Mouse (Mus musculus): ENCODE measurements around the gene 1700001O22Rik.
A peak's percentile ranks its signal among the peaks of the same experiment; 100 is the strongest.

The 1700001O22Rik gene

DNA sequence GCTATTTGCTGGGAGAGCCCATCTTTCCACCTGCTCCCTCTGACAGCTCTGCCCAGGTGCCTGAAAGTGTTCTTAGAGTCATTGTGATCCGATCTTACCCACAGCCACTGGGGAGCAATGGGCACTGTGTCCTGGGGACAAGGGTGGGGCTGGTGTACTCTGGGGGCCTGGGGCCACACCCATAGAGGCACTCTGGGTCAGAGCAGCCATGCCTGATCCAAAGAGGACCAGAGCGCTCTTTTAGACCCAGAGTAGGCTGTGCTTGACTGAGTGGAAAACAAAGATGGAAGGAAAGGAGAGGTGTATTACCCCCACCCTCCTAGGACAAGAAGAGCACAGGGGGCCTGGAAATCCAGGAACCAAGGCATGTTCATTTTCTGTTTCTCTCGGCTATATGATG lies at the start of gene 1700001O22Rik:
1700001O22Rik (minus strand) TSS at position 58 of the 400 bp plus-strand sequence.
- DNase-seq (ENCODE audit: low read depth, low spot score), result no peak

GRCm38 (mm10) chr2:30852771-30853313 lies 49.4 kb upstream of the 1700001O22Rik start:
- DNase-seq (ENCODE audit: low read depth, low spot score), result no peak

GRCm38 (mm10) chr2:30850581-30850980 lies 47.1 kb upstream of the 1700001O22Rik start:
- no peak for DNase-seq (ENCODE audit: low read depth, low spot score)

GRCm38 (mm10) chr2:30848184-30848583 lies 44.7 kb upstream of the 1700001O22Rik start:
- DNase-seq (ENCODE audit: low read depth, low spot score), result no peak

- DNase-seq (ENCODE audit: low read depth, low spot score), result no peak
These were observed 43.3 kb upstream of the 1700001O22Rik start for GRCm38 (mm10) chr2:30846723-30847122.

- DNase-seq (ENCODE audit: low read depth, low spot score), result no peak
These were observed 42.8 kb upstream of the 1700001O22Rik start for GRCm38 (mm10) chr2:30846236-30846635.

DNA sequence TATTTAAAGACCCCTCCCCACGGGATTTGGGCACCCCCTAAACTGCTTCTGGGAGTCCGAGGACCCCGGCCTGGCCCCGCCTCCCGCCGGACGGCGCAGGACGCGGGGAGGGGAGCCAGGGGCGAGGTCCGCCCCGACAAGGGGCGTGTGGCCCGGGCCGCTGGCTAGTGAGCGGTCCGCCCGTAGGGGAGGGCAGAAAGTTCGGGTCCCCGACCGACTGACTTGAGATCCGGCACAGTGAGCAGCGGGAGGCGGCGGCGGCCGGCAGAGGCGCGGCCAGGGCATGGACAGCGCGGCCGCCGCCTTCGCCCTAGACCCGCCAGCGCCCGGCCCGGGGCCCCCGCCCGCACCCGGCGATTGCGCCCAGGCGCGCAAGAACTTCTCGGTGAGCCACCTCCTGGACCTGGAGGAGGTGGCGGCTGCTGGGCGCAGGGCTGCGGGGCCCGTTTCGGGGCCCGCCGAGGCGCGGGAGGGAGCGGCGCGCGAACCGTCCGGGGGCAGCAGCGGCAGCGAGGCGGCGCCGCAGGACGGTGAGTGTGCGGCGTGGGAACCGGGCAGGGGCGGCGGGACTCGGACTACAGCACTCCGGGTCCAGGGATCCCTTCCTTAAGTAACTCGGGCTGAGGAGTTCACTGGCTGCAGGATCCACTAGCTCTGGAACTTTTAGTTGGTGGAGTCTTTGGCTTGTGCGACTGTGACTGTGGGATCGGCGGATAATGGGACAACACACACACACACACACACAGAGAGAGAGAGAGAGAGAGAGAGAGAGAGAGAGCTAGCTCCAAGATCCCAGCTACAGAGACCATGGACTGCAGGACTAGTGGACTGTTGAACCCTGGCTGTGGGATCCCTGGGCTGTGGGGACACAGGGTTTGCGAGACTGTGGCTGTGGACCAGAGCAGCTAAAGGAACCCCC lies 42.0 kb upstream of the 1700001O22Rik start:
- DNase-seq (ENCODE audit: low read depth, low spot score), result no peak

- no peak for DNase-seq (ENCODE audit: low read depth, low spot score)
These were observed 39.2 kb upstream of the 1700001O22Rik start for GRCm38 (mm10) chr2:30842615-30843014.

- DNase-seq (ENCODE audit: low read depth, low spot score), result no peak
These were observed 33.0 kb upstream of the 1700001O22Rik start for GRCm38 (mm10) chr2:30836238-30836990.

GRCm38 (mm10) chr2:30834373-30835022 lies 31.0 kb upstream of the 1700001O22Rik start, which contains the start of gene Prrx2:
Gene Prrx2, plus strand, starts transcription at chr2:30834972.
- no peak for DNase-seq (ENCODE audit: low read depth, low spot score)

DNA sequence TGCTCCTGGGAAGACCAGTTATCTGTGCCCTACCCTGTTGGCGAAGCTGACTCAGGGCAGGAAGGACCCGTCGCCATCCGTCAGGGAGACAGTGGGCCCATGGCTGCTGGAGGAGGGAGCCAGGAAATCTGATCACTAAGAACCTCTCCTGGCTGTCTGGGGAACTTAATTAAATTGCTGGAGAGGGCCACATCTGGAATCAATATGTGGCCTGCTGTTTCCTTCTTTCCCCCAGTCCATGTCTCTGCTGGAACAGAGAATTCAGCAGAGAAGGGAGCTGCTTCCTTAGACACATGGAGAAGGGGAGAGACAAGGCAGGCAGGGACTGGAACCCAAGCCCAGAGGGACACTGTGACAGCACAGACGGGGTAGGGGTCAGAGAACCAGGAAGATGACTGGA lies 30.2 kb upstream of the 1700001O22Rik start:
- no peak for DNase-seq (ENCODE audit: low read depth, low spot score)

DNA sequence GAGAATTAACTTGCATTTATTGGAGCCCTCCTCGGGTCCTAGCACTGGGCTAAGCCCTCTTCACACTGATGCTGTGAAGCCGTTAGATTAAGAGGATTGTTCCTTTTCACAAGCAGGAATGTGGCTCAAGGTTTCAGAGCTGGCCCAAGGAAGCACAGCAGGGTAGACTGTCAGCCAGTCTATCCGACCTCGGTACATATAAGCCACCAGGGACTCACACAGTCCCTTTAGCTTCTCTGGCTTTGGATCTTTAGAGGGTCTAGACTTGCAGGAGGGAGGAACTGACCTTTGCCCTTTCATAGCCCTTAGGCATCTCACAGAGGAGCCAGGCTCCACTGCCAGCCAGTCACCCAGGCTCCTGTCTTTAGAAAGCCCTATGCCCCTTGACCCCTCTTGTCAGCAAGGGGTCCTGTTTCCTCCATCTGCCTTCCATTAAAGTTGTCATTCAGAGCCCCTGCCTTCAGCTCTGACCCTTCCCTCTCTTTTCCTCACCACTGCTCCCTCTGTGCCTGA lies 26.9 kb upstream of the 1700001O22Rik start, which contains the start of gene Asb6:
Asb6 (minus strand) TSS at position 51 of the 513 bp plus-strand sequence.
- no peak for DNase-seq (ENCODE audit: low read depth, low spot score)

- no peak for DNase-seq (ENCODE audit: low read depth, low spot score)
These were observed 25.9 kb upstream of the 1700001O22Rik start for GRCm38 (mm10) chr2:30829315-30829714.

GRCm38 (mm10) chr2:30827749-30828475 lies 24.5 kb upstream of the 1700001O22Rik start:
- DNase-seq (ENCODE audit: low read depth, low spot score), result peak; percentile 91

DNA sequence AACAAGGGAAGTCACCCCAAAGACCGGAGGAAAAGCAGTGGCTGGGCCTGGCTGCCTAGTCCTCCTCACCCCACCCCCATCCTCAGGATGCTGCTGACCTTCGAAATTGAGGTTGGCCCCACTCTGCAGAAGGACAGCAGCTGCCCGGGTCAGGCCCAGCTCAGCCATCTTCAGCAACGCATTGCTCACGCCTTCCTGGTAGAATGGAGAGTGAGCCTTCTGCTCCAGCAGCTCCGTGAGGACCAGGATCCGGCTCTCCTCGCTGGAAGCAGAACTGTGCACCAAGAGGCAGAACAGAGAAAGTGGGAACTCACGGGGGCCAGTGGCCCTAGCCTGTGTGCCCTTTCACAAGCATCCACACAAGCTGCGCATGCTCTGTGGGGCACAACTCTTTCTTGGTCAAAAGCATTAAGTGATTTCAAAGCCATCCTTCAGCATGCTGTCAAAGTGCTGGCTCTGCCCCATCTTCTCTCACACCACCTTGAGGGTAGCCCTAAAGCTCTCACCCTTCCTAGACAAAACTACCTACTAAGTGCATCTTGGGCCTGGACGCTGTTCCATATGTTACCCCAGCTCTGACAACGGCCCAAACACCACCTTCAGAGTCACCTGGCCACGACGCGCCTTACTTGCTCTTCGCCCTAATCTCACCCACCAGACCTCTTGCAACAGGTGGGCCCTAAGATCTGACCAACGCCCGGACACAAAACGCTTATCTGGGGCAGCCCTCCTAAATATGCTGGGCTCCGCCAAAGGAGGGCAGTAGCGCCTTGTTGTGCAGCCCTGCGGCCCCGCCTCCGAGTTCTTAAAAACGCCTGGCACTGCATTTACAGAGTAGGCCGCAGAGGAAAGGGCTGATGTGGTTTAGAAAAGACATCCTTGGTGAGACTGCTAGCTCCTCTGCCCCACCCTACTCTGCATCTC lies 23.6 kb upstream of the 1700001O22Rik start:
- no peak for DNase-seq (ENCODE audit: low read depth, low spot score)

DNA sequence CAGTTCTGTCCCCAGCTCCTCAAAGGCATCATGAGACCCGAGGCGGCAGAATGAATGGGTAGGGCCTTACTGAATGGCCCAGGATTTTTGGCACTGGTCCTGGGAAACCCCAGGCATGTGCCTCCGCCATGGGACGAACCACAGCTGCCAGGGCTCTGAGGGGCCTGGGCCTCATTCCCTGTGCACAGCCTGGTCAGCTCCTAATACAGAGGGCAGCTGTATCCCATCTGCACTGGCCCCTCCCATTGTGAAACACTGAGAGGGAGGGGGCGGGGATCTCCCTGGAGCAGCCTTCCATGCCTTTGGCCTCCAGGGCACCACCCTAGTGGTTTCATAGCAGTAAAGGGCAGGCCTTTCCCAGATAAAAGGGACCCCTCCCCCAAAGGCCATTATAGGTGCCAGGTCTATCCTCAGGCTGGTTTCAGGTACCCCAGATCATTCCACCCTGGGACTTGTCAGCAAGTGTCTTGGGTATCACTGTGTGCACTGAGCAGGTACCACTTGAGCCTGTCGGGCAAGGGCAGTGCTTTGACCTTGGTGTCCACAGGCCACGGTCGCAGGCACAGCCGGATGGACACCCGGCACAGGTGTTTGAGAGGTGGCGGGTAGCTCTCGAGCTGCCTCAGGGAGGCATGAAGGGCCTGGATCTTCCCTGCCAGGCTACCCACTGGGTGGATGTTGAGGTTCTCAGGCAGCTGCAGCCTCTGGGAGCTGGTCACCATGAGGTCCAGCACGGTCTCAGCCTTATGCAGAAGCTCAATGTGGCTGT lies 20.1 kb upstream of the 1700001O22Rik start:
- no peak for DNase-seq (ENCODE audit: low read depth, low spot score)

- no peak for DNase-seq (ENCODE audit: low read depth, low spot score)
These were observed 19.0 kb upstream of the 1700001O22Rik start for GRCm38 (mm10) chr2:30822460-30822859.

DNA sequence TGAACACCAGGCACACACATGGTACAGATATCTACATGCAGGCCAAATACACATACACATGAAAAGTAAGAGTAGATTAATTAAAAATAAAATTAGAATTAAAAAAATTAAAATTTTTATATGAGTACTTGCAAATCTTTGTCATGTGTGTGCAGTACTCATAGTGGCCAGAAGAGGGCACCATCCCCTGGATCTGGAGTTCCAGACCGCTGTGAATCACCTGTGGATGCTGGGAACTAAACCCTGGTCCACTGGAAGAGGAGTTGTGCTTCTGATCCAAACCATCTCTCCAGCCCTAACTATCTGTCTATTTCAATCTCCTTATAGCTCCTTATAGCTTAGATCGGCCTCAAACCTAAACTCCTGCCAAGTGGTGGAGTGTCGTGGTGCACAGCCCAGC lies 17.6 kb upstream of the 1700001O22Rik start:
- DNase-seq (ENCODE audit: low read depth, low spot score), result no peak

GRCm38 (mm10) chr2:30819873-30820272 lies 16.4 kb upstream of the 1700001O22Rik start:
- no peak for DNase-seq (ENCODE audit: low read depth, low spot score)

Measured in retina, postnatal 7 days (tissue).